Comparison of ENCODE assay signal across 8 mouse cellular contexts in genomic region chr6:83711067-83711675, GRCm38 (mm10). TPM values are rescaled to one million over a fixed set of nuclear protein-coding genes. Genes with fewer than 3 reads are reported as not detected.
DNase-seq lines count a peak whose midpoint lies in the region; ATAC-seq lines count a peak whose summit lies in the region.

Gene Vax2, plus strand, starts transcription at chr6:83711264.

- 0 out of 2 replicates have a peak within 1 kb of the TSS, but pooled peaks have one; percentile 6 for H3K9ac ChIP-seq in embryonic facial prominence, embryonic 11.5 days (replicated peaks; ENCODE audit: low read length)
- H3K9ac ChIP-seq in heart, embryonic 13.5 days, result peak within 1 kb of the TSS; percentile 37
- no peak within 1 kb of the TSS; the same call in 1 of the 2 replicates for H3K9ac ChIP-seq in kidney, embryonic 16.5 days (replicated peaks; ENCODE audit: low read length)
- 0 out of 2 replicates have a peak within 1 kb of the TSS, but pooled peaks have one; percentile 18 for H3K9ac ChIP-seq in stomach, embryonic 14.5 days (replicated peaks; ENCODE audit: low read depth, low read length)

- H3K36me3 ChIP-seq in embryonic facial prominence, embryonic 11.5 days (replicated peaks; ENCODE audit: control insufficient read depth, insufficient read depth, low read depth, low read length), result no peaks in the 10 kb centered on the region
- H3K36me3 ChIP-seq in heart, embryonic 13.5 days, result no peaks in the 10 kb centered on the region
- no peaks in the 10 kb centered on the region for H3K36me3 ChIP-seq in kidney, embryonic 16.5 days (ENCODE audit: insufficient read depth, low read length)
- no peaks in the 10 kb centered on the region for H3K36me3 ChIP-seq in stomach, embryonic 14.5 days (ENCODE audit: control insufficient read depth, insufficient read depth, low read length)

- peaks cover 92% of the 10 kb centered on the region for H3K27me3 ChIP-seq in embryonic facial prominence, embryonic 11.5 days (ENCODE audit: control insufficient read depth, insufficient read depth, low read length)
- peaks cover 100% of the 10 kb centered on the region for H3K27me3 ChIP-seq in heart, embryonic 13.5 days (replicated peaks)
- peaks cover 100% of the 10 kb centered on the region for H3K27me3 ChIP-seq in kidney, embryonic 16.5 days (ENCODE audit: insufficient read depth, low read length)
- H3K27me3 ChIP-seq in stomach, embryonic 14.5 days (ENCODE audit: control insufficient read depth, insufficient read depth, low read length), result peaks cover 83% of the 10 kb centered on the region

- peak within 1 kb of the TSS; percentile 73 for H3K4me2 ChIP-seq in embryonic facial prominence, embryonic 11.5 days (ENCODE audit: low read depth, low read length)
- peak within 1 kb of the TSS; percentile 86 for H3K4me2 ChIP-seq in heart, embryonic 13.5 days
- H3K4me2 ChIP-seq in kidney, embryonic 16.5 days (replicated peaks; ENCODE audit: low read depth, low read length), result peak within 1 kb of the TSS; percentile 67
- H3K4me2 ChIP-seq in stomach, embryonic 14.5 days (replicated peaks; ENCODE audit: low read depth, low read length), result peak within 1 kb of the TSS; percentile 72

- no peaks in the 10 kb centered on the region for H3K9me3 ChIP-seq in embryonic facial prominence, embryonic 11.5 days (replicated peaks; ENCODE audit: control insufficient read depth, low read length)
- no peaks in the 10 kb centered on the region for H3K9me3 ChIP-seq in heart, embryonic 13.5 days
- no peaks in the 10 kb centered on the region for H3K9me3 ChIP-seq in kidney, embryonic 16.5 days (ENCODE audit: low read length)
- H3K9me3 ChIP-seq in stomach, embryonic 14.5 days (ENCODE audit: control insufficient read depth, low read depth, low read length), result no peaks in the 10 kb centered on the region

- H3K27ac ChIP-seq in embryonic facial prominence, embryonic 11.5 days (replicated peaks; ENCODE audit: low read depth, low read length), result no peak within 1 kb of the TSS
- no peak within 1 kb of the TSS for H3K27ac ChIP-seq in heart, embryonic 13.5 days (replicated peaks)
- no peak within 1 kb of the TSS for H3K27ac ChIP-seq in kidney, embryonic 16.5 days (ENCODE audit: low read length)
- H3K27ac ChIP-seq in stomach, embryonic 14.5 days (ENCODE audit: low read length), result no peak within 1 kb of the TSS

- ATAC-seq in embryonic facial prominence, embryonic 11.5 days (replicated peaks; ENCODE audit: insufficient number of reproducible peaks, low FRiP score, low TSS enrichment, low read depth), result peak; percentile 92
- ATAC-seq in heart, embryonic 13.5 days (ENCODE audit: extremely low read depth, insufficient number of reproducible peaks, low FRiP score, low TSS enrichment), result peak; percentile 49; the same call in 1 of the 2 replicates
- peak; percentile 92 for ATAC-seq in kidney, embryonic 16.5 days (ENCODE audit: low FRiP score, low TSS enrichment)
- ATAC-seq in stomach, embryonic 14.5 days (ENCODE audit: insufficient number of reproducible peaks, insufficient read depth, low FRiP score, low read depth), result peak; percentile 77; the same call in 1 of the 2 replicates

- H3K4me1 ChIP-seq in embryonic facial prominence, embryonic 11.5 days (ENCODE audit: control insufficient read depth, insufficient read depth, low read length), result no peaks in the 10 kb centered on the region; the same call in 1 of the 2 replicates
- H3K4me1 ChIP-seq in heart, embryonic 13.5 days, result peaks cover 38% of the 10 kb centered on the region
- peaks cover 12% of the 10 kb centered on the region for H3K4me1 ChIP-seq in kidney, embryonic 16.5 days (ENCODE audit: insufficient read depth, low read length)
- peaks cover 5% of the 10 kb centered on the region; the same call in 1 of the 2 replicates for H3K4me1 ChIP-seq in stomach, embryonic 14.5 days (ENCODE audit: control insufficient read depth, insufficient read depth, low read length)

- H3K4me3 ChIP-seq in embryonic facial prominence, embryonic 11.5 days (ENCODE audit: low read depth, low read length), result peak within 1 kb of the TSS; percentile 37
- H3K4me3 ChIP-seq in heart, embryonic 13.5 days, result peak within 1 kb of the TSS; percentile 56
- H3K4me3 ChIP-seq in kidney, embryonic 16.5 days (ENCODE audit: low read length), result peak within 1 kb of the TSS; percentile 50
- H3K4me3 ChIP-seq in stomach, embryonic 14.5 days (ENCODE audit: low read depth, low read length), result peak within 1 kb of the TSS; percentile 26

- under 1% methylated on average over 46 of the region's 46 CpGs for WGBS in embryonic facial prominence, embryonic 11.5 days
- whole genome bisulfite sequencing in heart, embryonic 13.5 days, result under 1% methylated on average over 46 of the region's 46 CpGs
- WGBS in kidney, embryonic 16.5 days, result 1% methylated on average over 46 of the region's 46 CpGs
- WGBS in stomach, embryonic 14.5 days, result under 1% methylated on average over 46 of the region's 46 CpGs

- DNase-seq in ovary, adult 18-20 months (ENCODE audit: low spot score), result peak; percentile 63
- DNase-seq in ovary, postnatal 10 days (ENCODE audit: low spot score), result no peak
- peak; percentile 86 for DNase-seq in embryonic facial prominence, embryonic 11.5 days (ENCODE audit: low spot score)
- peak; percentile 61 for DNase-seq in lung, postnatal 36 days
- DNase-seq in T-cell, adult 2 months (ENCODE audit: low spot score), result no peak

RNA-seq across cellular contexts. Expression of gene Vax2, which starts in this region (rescaled TPM):
- polyA plus RNA-seq in embryonic facial prominence, embryonic 11.5 days (2014; fragmentation: Nextera tagmentation; extraction: Ambion mirVana), result 2.0 and 8.4 TPM in 2 replicates
- not detected in 2 replicates for polyA plus RNA-seq in heart, embryonic 13.5 days (2015; fragmentation: Nextera tagmentation; extraction: Ambion mirVana)
- not detected in 2 replicates for polyA plus RNA-seq in kidney, embryonic 16.5 days (2015; fragmentation: Nextera tagmentation; extraction: Ambion mirVana)
- polyA plus RNA-seq in stomach, embryonic 14.5 days (2014; fragmentation: Nextera tagmentation; extraction: Ambion mirVana), result not detected in 2 replicates

Comparison
In these comparisons a context has a peak if more than half of its experiments do, and no peak if none do; other contexts are left out.
1. DNase-seq: peak in ovary, adult 18-20 months (single experiment), embryonic facial prominence, embryonic 11.5 days (single experiment) and lung, postnatal 36 days (single experiment); none in ovary, postnatal 10 days (single experiment) and T-cell, adult 2 months (single experiment).
2. Peak in ATAC-seq, H3K4me3 ChIP-seq, H3K9ac ChIP-seq and H3K4me2 ChIP-seq in heart, embryonic 13.5 days; RNA of the gene not detected or under 1 TPM.
3. Peak in ATAC-seq, H3K4me3 ChIP-seq and H3K4me2 ChIP-seq in kidney, embryonic 16.5 days; RNA of the gene not detected or under 1 TPM.
4. Peak in ATAC-seq, H3K4me3 ChIP-seq, H3K9ac ChIP-seq and H3K4me2 ChIP-seq in stomach, embryonic 14.5 days; RNA of the gene not detected or under 1 TPM.
5. Peak in every context shown above with its lines, with median percentiles within 50 percentile points of each other: ATAC-seq, H3K4me2 ChIP-seq and H3K4me3 ChIP-seq.